Mouse (Mus musculus): ENCODE data around the gene Kank1. TPM values are rescaled to one million over a fixed set of nuclear protein-coding genes. Genes with fewer than 3 reads are reported as not detected.
A peak's percentile ranks its signal among the peaks of the same experiment; 100 is the strongest.

Kank1 gene
- total RNA-seq, 2 experiments from 2014 or later, result 50.3 to 50.6 TPM

DNA sequence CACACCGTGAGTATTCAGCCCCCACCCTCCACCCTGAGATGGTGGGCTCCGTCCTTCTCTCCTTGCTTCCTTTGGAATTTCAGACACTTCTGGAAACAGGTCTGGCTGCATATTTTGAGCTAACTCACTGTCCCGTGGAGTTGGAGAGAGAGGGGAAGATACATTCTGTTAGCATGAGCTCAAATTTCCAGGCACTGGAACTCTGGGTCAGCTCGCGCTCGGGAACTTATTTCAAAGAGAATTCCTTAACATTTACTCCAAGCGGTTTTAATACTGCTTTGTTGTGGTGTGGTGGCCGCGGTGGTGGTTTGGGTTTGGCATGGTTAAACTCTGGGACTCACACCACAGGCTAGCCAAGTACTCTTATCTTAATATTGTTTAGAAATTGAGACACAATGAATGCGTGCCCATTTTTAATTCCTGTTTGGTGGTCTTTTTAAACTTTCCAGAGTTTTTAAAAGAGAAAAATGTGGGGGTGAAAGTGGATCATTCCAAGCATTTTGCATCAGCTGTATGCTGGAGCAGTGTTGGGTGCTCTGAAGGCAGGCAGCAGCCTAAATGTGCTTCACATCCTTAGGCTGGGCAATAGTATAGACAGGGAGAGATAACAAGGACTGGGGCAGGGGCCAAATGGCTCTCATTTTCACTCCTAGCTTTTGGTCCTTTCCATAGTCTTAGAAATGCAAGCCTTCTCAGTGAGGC, 170.6 kb downstream of the Kank1 start:
- peak; percentile 39 for DNase-seq

DNA sequence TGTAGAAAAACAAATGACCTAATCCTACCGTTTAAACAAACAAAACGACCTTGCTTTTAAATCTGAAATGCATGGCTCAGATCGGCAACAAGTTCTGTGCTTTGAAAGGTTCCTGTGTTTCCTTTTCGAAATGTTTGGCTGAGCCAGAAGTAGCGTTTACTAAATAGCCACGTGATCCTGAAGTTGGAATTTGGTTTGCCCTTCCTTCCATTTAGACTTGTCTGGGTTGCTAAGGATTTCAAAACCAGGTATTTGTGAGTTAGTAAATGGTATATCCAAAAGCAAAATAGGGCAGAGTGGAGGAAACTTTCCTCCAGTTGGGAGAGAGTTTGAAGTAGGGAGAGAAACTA, 171.1 kb downstream of the Kank1 start:
- DNase-seq, result no peak

GRCm38 (mm10) chr19:25409239-25409638, 172.5 kb downstream of the Kank1 start:
- DNase-seq, result no peak

- peak; percentile 42 for DNase-seq
Observed at GRCm38 (mm10) chr19:25411353-25411752, 174.6 kb downstream of the Kank1 start.

- DNase-seq, result no peak
Observed at GRCm38 (mm10) chr19:25415448-25415847, 178.7 kb downstream of the Kank1 start.

- DNase-seq, result no peak
Observed at GRCm38 (mm10) chr19:25417671-25418070, 180.9 kb downstream of the Kank1 start.

DNA sequence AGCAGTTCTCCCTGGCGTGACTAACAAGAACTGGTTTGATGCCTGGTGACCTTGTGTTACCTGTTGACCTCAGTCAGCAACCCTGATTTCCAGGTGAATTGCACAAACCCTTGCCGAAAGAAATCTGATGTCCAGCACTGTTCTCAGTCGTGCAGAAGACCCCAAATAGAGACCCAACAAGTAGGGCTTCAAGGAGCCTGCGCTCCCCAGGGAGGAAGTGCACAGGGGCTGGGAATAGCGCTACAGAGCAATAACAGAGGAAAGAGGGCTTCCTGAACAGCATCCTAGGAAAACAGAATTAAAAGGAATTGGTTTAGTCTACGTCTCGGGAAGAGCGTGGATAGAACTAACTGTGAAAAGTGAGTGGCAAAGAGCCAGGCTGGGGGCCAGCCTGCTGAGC, 183.2 kb downstream of the Kank1 start:
- DNase-seq, result no peak

DNA sequence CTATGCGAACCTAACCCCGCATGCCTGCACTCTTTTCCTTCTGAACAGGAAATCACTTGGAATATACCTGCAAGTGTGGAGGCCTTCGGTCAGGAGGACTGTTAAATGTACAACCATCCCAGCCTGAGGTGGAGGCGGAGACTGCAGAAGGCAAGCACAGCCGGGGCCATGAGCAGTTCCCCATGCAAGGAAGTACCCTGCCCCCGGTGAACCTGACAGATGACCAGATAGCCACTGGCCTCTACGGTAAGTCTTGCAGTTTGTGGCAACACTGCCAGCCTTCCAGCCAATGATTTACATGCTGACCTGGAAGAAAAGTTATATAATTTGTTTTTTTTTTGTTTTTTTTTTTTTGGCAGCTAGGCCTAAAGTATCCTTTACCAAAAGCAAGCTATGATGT, 185.3 kb downstream of the Kank1 start:
- no peak for DNase-seq

DNA sequence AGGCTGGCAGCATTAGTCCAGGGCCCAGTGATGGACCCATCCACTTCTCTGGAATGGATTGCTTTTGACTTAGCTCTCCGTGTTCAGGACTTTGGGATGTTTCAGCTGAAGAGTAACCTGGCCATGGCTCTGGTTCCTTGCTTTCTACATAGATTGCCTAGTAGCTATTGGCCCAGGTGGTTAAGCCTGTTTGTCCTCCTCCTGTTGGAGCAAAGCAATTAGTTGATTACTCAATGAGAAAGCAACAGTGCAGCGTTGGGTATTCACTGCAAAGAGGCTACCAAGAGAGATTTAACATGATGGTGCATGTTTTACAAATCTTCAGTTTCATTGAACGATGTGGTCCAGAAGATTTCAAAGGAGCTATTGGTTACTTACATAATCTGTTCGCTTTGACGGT, 186.6 kb downstream of the Kank1 start:
- no peak for DNase-seq

GRCm38 (mm10) chr19:25426431-25426830, 189.7 kb downstream of the Kank1 start:
- peak; percentile 46 for DNase-seq

DNA sequence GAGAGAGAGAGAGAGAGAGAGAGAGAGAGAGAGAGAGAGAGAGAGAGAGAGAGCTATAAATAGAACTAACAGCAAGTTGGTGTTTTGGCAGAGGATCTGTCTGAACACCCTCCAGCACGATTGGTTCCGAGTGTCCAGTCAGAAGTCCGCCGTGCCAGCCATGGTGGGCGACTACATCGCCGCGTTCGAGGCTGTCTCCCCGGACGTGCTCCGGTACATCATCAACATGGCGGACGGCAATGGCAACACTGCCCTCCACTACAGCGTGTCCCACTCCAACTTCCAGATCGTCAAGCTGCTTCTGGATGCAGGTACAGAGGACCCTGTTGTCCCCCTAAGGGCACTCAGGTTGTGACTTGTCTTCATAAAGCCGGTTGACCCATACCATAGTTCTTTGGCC, 191.1 kb downstream of the Kank1 start:
- peak; percentile 42 for DNase-seq

DNA sequence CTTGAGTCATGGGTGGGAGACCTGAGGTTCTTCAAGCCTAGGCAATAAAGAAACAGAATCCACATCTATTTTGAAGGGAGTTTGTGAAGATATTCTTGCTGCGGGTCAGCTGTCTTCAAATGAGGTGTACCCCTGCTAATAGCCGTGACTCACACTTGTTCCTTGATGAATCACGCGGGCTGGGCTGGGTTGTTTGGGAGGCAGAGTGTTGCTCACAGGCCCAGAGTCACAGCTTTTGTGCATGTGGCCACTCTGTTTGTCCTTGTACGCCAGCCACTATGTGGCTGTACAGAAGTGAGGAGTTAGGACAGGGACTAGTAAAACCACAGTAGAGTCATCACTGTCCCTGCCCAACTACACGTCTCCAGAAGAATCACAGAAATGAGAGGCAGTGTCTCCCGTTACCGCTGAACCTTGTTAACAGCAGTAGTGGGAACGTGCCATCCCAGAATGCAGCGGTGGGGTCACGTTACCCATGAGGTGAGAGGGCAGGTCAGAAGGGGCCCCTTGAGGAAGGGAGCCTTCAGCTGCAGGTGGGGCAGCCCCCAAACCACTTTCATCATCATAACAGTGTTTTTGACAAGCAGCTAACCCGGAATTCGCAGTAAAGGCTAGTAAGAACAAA, 191.7 kb downstream of the Kank1 start:
- no peak for DNase-seq

- DNase-seq, result no peak
Observed at GRCm38 (mm10) chr19:25431431-25431830, 194.7 kb downstream of the Kank1 start.

- DNase-seq, result no peak
Observed at GRCm38 (mm10) chr19:25431909-25432308, 195.1 kb downstream of the Kank1 start.

GRCm38 (mm10) chr19:25433169-25433690, 196.5 kb downstream of the Kank1 start:
- peak; percentile 40 for DNase-seq

DNA sequence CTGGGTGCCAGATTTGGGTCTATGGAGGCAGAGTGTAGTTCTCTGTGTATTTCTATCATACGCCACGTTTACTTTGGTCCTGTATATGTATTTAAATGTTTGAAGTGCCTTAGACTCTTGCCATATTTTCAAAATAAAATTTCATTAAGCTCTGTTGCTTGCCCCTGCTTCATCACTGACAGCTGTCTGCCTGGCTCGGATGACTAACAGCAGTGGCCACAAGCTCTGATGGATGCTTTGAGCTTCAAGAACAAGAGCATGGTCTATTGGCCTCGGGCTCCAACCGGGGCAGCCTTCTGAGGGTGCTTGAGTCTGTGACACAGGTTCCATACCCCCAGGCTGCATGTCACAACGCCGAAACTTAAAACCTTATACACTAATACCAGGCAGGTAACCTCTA, 197.6 kb downstream of the Kank1 start:
- DNase-seq, result no peak

DNA sequence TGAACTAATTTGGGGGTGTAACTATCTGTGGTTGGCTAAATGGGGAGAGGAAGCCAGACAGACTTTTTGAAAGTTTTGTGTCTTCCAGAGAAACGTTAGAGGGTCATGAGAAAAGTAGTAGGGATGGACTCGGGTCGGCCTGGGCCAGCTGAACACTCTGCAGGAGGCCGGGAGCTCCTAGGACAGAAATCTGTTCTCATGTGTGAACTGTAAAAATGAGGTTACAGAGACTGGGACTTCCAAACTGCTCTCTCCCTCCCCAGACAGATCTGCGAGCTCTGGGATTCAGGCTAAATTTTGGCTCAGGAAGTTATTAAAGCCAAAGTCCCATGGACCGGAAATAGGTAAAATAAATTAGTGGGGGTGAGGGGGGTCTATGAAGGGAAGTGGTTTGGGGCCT, 198.0 kb downstream of the Kank1 start:
- DNase-seq, result no peak

DNA sequence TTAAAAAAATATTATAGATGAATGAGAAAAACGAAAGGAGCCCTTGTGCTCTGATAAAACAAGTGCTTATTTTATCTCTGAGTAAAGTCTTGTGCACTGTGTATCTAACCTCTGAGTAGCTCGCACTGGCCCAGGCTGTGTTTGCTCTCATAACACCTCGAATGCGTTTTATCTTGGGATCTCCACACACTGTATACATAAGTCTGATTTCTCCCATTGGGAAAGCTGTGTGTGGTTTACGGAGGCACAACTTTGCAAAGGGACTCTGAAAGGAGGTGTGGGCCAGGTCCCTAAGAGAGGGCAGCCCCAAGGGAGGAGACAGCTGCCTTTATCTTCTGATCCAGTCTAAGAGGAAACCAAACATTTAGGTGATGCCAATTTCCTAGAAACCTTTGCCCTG, 198.6 kb downstream of the Kank1 start:
- no peak for DNase-seq

DNA sequence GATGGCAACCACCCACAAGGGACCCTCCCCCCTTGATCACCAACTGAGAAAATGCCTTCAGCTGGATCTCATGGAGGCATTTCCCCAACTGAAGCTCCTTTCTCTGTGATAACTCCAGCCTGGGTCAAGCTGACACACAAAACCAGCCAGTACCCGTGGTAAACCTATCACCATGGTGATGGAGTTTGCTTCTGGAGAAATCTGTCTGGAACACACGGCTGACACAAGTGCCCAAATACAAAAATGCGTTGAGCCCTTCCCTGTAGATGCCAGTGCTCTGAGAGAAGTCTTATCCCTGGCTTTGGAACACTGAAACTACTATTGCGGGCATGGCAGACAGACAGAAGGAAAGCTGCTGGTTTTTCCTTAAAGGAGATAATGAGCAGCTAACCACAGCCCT, 199.4 kb downstream of the Kank1 start:
- DNase-seq, result no peak

DNA sequence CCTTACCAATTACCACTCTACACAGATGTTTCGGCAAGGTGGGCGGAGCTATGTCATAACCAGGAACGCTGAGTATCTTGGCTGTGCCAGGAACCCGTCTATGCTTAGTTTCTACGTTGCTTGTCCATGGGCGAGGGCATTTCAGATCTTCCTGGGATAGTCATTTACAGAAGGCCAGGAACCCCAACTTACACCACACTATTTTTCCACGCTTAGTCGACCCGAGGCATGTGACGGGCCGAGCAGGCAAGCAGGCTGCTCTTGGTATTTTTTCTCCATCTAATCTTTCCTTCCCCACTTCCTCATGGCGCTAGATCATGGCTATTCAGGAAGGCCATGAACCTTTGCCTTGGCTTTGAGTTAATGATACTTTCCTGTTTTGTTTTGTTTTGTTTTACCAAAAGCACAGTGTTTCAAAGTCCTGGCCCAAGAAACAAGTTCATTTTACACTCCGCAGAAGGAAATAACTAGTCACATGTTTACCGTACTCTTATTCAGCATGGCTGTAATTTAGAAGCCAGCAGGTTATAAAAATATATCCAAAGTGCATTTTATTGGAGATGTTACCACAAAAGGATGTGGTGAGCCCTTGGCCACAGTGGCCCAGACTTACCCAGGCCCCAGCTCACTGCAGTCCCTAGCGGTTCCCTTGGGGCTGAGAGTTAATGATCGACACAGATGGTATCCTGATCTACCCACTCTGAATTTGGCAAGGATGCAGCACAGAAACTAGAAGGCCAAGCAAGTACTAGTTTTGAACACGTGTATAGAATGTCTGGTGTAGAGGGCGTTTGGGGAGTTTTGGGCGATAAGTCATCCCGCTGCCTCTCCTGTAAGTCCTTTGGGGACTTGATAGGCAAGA, 200.2 kb downstream of the Kank1 start:
- no peak for DNase-seq

DNA sequence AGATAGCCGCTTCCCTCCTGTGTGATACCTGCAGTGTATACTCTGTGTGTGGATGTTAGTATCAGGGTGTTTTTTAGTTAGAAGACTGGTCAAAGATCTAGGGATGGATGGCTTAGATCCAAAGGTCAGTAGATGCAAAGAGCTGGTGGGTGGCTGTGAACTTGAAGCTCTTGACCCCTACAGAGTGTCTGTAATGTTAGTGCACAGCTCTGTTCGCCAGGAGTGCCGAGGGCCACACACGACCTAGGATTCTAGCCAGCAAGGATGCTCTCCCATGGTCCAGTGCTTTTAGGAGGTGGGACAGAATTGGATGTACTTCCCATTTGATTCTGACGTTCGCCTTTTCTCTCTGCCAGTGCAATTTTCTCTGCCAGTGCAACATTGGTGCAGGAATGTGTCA, 201.5 kb downstream of the Kank1 start:
- DNase-seq, result no peak

DNA sequence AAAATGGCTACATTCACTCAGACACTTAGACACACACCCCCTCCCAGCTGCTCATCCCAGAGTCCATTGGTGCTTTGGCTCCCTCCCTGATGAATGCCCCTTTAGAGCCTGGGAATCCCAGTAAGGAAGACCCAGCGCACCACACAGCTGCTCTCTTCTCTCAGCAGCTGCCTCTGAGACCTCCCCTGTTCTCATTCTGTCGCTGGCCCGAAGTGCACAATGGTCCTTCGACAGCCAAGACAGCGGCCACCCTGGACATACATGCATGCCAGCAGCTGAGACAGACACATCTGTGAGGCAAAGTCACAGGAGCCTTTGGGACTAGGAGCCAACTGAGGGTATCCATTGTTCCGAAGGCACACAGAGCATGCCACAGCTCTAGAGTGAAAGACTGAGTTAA, 203.0 kb downstream of the Kank1 start:
- no peak for DNase-seq

DNA sequence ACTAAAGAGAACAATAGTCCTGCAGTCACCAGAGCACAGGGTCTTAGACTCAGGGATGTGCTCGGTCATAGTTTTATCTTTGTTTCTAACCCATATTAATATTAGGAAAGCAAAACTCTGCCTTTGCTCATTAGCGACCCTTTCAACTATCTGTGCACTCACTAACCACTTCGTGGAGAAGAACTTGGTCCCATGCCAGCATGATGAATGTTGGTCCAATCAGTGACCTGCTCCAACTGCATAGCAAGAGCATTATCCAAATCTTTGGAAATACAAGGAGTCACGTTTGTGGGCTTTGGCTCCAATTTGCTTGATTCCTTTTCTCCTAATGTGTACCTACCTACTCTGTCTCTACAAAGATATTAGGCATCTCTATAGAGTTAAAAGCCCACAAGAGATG, 204.0 kb downstream of the Kank1 start:
- no peak for DNase-seq

Data from heart, postnatal 4 days (tissue).